Mouse (Mus musculus): Measurements from ENCODE around the gene Sub1.
A peak's percentile ranks its signal among the peaks of the same experiment; 100 is the strongest.

Gene Sub1

GRCm38 (mm10) chr15:11996883-11997282 is at the start of gene Sub1:
Sub1 (minus strand) TSS chr15:11996983.
- no peak for DNase-seq (ENCODE audit: low spot score in 2 of 2)

GRCm38 (mm10) chr15:12040407-12040710 is 43.6 kb upstream of the Sub1 start:
- no peak for DNase-seq (ENCODE audit: low spot score in 2 of 2)

GRCm38 (mm10) chr15:12039671-12040406 is 43.1 kb upstream of the Sub1 start:
- DNase-seq (ENCODE audit: low spot score in 2 of 2): peak in 1 of 2 experiments; percentile 6

GRCm38 (mm10) chr15:12039256-12039655 is 42.5 kb upstream of the Sub1 start:
- DNase-seq (ENCODE audit: low spot score in 2 of 2): no peak

- DNase-seq (ENCODE audit: low spot score in 2 of 2): no peak
These were observed 41.3 kb upstream of the Sub1 start for GRCm38 (mm10) chr15:12037866-12038625.

GRCm38 (mm10) chr15:12037217-12037616 is 40.4 kb upstream of the Sub1 start:
- DNase-seq (ENCODE audit: low spot score in 2 of 2): no peak

- DNase-seq (ENCODE audit: low spot score in 2 of 2): no peak
These were observed 39.9 kb upstream of the Sub1 start for GRCm38 (mm10) chr15:12036675-12037074.

- DNase-seq (ENCODE audit: low spot score in 2 of 2): no peak
These were observed 37.5 kb upstream of the Sub1 start for GRCm38 (mm10) chr15:12034317-12034716.

- no peak for DNase-seq (ENCODE audit: low spot score in 2 of 2)
These were observed 36.4 kb upstream of the Sub1 start for GRCm38 (mm10) chr15:12033155-12033554.

- DNase-seq (ENCODE audit: low spot score in 2 of 2): no peak
These were observed 35.7 kb upstream of the Sub1 start for GRCm38 (mm10) chr15:12032512-12032911.

GRCm38 (mm10) chr15:12031861-12032260 is 35.1 kb upstream of the Sub1 start:
- no peak for DNase-seq (ENCODE audit: low spot score in 2 of 2)

- no peak for DNase-seq (ENCODE audit: low spot score in 2 of 2)
These were observed 33.4 kb upstream of the Sub1 start for GRCm38 (mm10) chr15:12030221-12030620.

GRCm38 (mm10) chr15:12027807-12028206 is 31.0 kb upstream of the Sub1 start:
- no peak for DNase-seq (ENCODE audit: low spot score in 2 of 2)

GRCm38 (mm10) chr15:12026932-12027450 is 30.2 kb upstream of the Sub1 start:
- no peak for DNase-seq (ENCODE audit: low spot score in 2 of 2)

GRCm38 (mm10) chr15:12026026-12026425 is 29.2 kb upstream of the Sub1 start:
- no peak for DNase-seq (ENCODE audit: low spot score in 2 of 2)

GRCm38 (mm10) chr15:12025341-12025740 is 28.6 kb upstream of the Sub1 start:
- DNase-seq (ENCODE audit: low spot score in 2 of 2): no peak

GRCm38 (mm10) chr15:12024791-12025268 is 28.0 kb upstream of the Sub1 start:
- no peak for DNase-seq (ENCODE audit: low spot score in 2 of 2)

- DNase-seq (ENCODE audit: low spot score in 2 of 2): no peak
These were observed 22.7 kb upstream of the Sub1 start for GRCm38 (mm10) chr15:12019443-12019842.

- no peak for DNase-seq (ENCODE audit: low spot score in 2 of 2)
These were observed 21.6 kb upstream of the Sub1 start for GRCm38 (mm10) chr15:12018428-12018757.

- DNase-seq (ENCODE audit: low spot score in 2 of 2): no peak
These were observed 21.1 kb upstream of the Sub1 start for GRCm38 (mm10) chr15:12017700-12018427.

GRCm38 (mm10) chr15:12014197-12014905 is 17.6 kb upstream of the Sub1 start:
- DNase-seq (ENCODE audit: low spot score in 2 of 2): no peak

Measured in cerebellum, postnatal 4 days (tissue).